Mouse (Mus musculus) fat pad, adult 2 months (tissue): ENCODE measurements around the gene Slc6a6.

Source experiments
- DNase-seq: peaks from one replicate; pipeline ENCODE4 v3.0.0-alpha.2; 2011; ENCODE audit warnings: low read depth, low spot score; ENCODE audit errors: extremely low read depth

The Slc6a6 gene

GRCm38 (mm10) chr6:91699482-91700200 is 15.8 kb downstream of the Slc6a6 start:
- no peak for DNase-seq

GRCm38 (mm10) chr6:91700823-91701621 is 17.2 kb downstream of the Slc6a6 start:
- no peak for DNase-seq

- peak; percentile 36 for DNase-seq
These were observed 19.6 kb downstream of the Slc6a6 start for GRCm38 (mm10) chr6:91703459-91703858.

GRCm38 (mm10) chr6:91704446-91704845 is 20.6 kb downstream of the Slc6a6 start:
- no peak for DNase-seq

- no peak for DNase-seq
These were observed 21.8 kb downstream of the Slc6a6 start for GRCm38 (mm10) chr6:91705651-91706050.

GRCm38 (mm10) chr6:91706072-91706776 is 22.4 kb downstream of the Slc6a6 start:
- no peak for DNase-seq

- no peak for DNase-seq
These were observed 23.5 kb downstream of the Slc6a6 start for GRCm38 (mm10) chr6:91707276-91707885.

- DNase-seq = no peak
These were observed 24.2 kb downstream of the Slc6a6 start for GRCm38 (mm10) chr6:91707886-91708564.

- DNase-seq = no peak
These were observed 25.1 kb downstream of the Slc6a6 start for GRCm38 (mm10) chr6:91708919-91709318.

- no peak for DNase-seq
These were observed 26.6 kb downstream of the Slc6a6 start for GRCm38 (mm10) chr6:91710345-91710930.

GRCm38 (mm10) chr6:91712097-91712854 is 28.4 kb downstream of the Slc6a6 start:
- no peak for DNase-seq

- no peak for DNase-seq
These were observed 29.0 kb downstream of the Slc6a6 start for GRCm38 (mm10) chr6:91712855-91713331.

- DNase-seq = no peak
These were observed 29.6 kb downstream of the Slc6a6 start for GRCm38 (mm10) chr6:91713370-91713896.

- no peak for DNase-seq
These were observed 31.2 kb downstream of the Slc6a6 start for GRCm38 (mm10) chr6:91715023-91715422.

- DNase-seq = no peak
These were observed 32.3 kb downstream of the Slc6a6 start for GRCm38 (mm10) chr6:91715988-91716810.

GRCm38 (mm10) chr6:91718067-91718466 is 34.2 kb downstream of the Slc6a6 start:
- DNase-seq = no peak

GRCm38 (mm10) chr6:91718603-91719002 is 34.8 kb downstream of the Slc6a6 start:
- no peak for DNase-seq

- no peak for DNase-seq
These were observed 35.3 kb downstream of the Slc6a6 start for GRCm38 (mm10) chr6:91719042-91719747.
